Mouse (Mus musculus): ENCODE data around the gene Itm2a. TPM values are rescaled to one million over a fixed set of nuclear protein-coding genes. Genes with fewer than 3 reads are reported as not detected.

Gene Itm2a
- polyA plus RNA-seq (2012) = not detected in 2 replicates

- no peaks in the 10 kb centered on the region for H3K36me3 ChIP-seq (ENCODE audit: control insufficient read depth)
Observed at GRCm38 (mm10) chrX:107402915-107403912, at the start of gene Itm2a. Gene Itm2a (minus strand): TSS chrX:107403376.

GRCm38 (mm10) chrX:107435887-107436286 lies 32.7 kb upstream of the Itm2a start:
- no peaks in the 10 kb centered on the region for H3K36me3 ChIP-seq (ENCODE audit: control insufficient read depth)
- no peaks in the 10 kb centered on the region for H3K4me1 ChIP-seq (ENCODE audit: control insufficient read depth)
- TF ChIP-seq GATA1 (IDR thresholded peaks at IDR 0.05; ENCODE audit: low read length) (no peak), TAL1 (IDR thresholded peaks at IDR 0.05; ENCODE audit: low read length) (no peak)
- H3K9me3 ChIP-seq (ENCODE audit: control insufficient read depth, low read length) = no peaks in the 10 kb centered on the region
- H3K27me3 ChIP-seq (ENCODE audit: control insufficient read depth) = no peaks in the 10 kb centered on the region
- H3K4me3 ChIP-seq (replicated peaks) = no peak overlapping the region

More at GRCm38 (mm10) chrX:107402915-107403912, at the start of gene Itm2a:
- no peak for TF ChIP-seq GATA1 (IDR thresholded peaks at IDR 0.05; ENCODE audit: low read length)
- no peak for TF ChIP-seq TAL1 (IDR thresholded peaks at IDR 0.05; ENCODE audit: low read length)
- H3K27me3 ChIP-seq (ENCODE audit: control insufficient read depth) = no peaks in the 10 kb centered on the region
- H3K9me3 ChIP-seq (ENCODE audit: control insufficient read depth, low read length) = no peaks in the 10 kb centered on the region
- H3K4me3 ChIP-seq (replicated peaks) = peak within 1 kb of the TSS; percentile 58
- H3K4me1 ChIP-seq (ENCODE audit: control insufficient read depth) = peaks cover 3% of the 10 kb centered on the region

GRCm38 (mm10) chrX:107421304-107421703 lies 18.1 kb upstream of the Itm2a start:
- no peaks in the 10 kb centered on the region for H3K4me1 ChIP-seq (ENCODE audit: control insufficient read depth)
- TF ChIP-seq GATA1 (IDR thresholded peaks at IDR 0.05; ENCODE audit: low read length) (no peak), TAL1 (IDR thresholded peaks at IDR 0.05; ENCODE audit: low read length) (no peak)
- H3K36me3 ChIP-seq (ENCODE audit: control insufficient read depth) = no peaks in the 10 kb centered on the region
- H3K4me3 ChIP-seq (replicated peaks) = no peak overlapping the region
- H3K27me3 ChIP-seq (ENCODE audit: control insufficient read depth) = no peaks in the 10 kb centered on the region
- no peaks in the 10 kb centered on the region for H3K9me3 ChIP-seq (ENCODE audit: control insufficient read depth, low read length)

GRCm38 (mm10) chrX:107417345-107417744 lies 14.2 kb upstream of the Itm2a start:
- no peaks in the 10 kb centered on the region for H3K9me3 ChIP-seq (ENCODE audit: control insufficient read depth, low read length)
- no peaks in the 10 kb centered on the region for H3K4me1 ChIP-seq (ENCODE audit: control insufficient read depth)
- H3K27me3 ChIP-seq (ENCODE audit: control insufficient read depth) = no peaks in the 10 kb centered on the region
- H3K36me3 ChIP-seq (ENCODE audit: control insufficient read depth) = no peaks in the 10 kb centered on the region
- no peak overlapping the region for H3K4me3 ChIP-seq (replicated peaks)
- no peak for TF ChIP-seq TAL1 (IDR thresholded peaks at IDR 0.05; ENCODE audit: low read length)
- no peak for TF ChIP-seq GATA1 (IDR thresholded peaks at IDR 0.05; ENCODE audit: low read length)

- no peaks in the 10 kb centered on the region for H3K4me1 ChIP-seq (ENCODE audit: control insufficient read depth)
- TF ChIP-seq TAL1 (IDR thresholded peaks at IDR 0.05; ENCODE audit: low read length) (no peak), GATA1 (IDR thresholded peaks at IDR 0.05; ENCODE audit: low read length) (no peak)
Observed at GRCm38 (mm10) chrX:107415999-107416398, 12.8 kb upstream of the Itm2a start.

GRCm38 (mm10) chrX:107402481-107402880 lies 695 bp downstream of the Itm2a start:
- H3K36me3 ChIP-seq (ENCODE audit: control insufficient read depth) = no peaks in the 10 kb centered on the region
- H3K9me3 ChIP-seq (ENCODE audit: control insufficient read depth, low read length) = no peaks in the 10 kb centered on the region
- TF ChIP-seq GATA1 (IDR thresholded peaks at IDR 0.05; ENCODE audit: low read length) (no peak), TAL1 (IDR thresholded peaks at IDR 0.05; ENCODE audit: low read length) (no peak)
- peak overlapping the region; percentile 58 for H3K4me3 ChIP-seq (replicated peaks)
- H3K27me3 ChIP-seq (ENCODE audit: control insufficient read depth) = no peaks in the 10 kb centered on the region
- H3K4me1 ChIP-seq (ENCODE audit: control insufficient read depth) = peaks cover 3% of the 10 kb centered on the region

More at GRCm38 (mm10) chrX:107415999-107416398, 12.8 kb upstream of the Itm2a start:
- Histone ChIP-seq H3K27me3 (ENCODE audit: control insufficient read depth) (no peaks in the 10 kb centered on the region), H3K4me3 (replicated peaks) (no peak overlapping the region), H3K9me3 (ENCODE audit: control insufficient read depth, low read length) (no peaks in the 10 kb centered on the region), H3K36me3 (ENCODE audit: control insufficient read depth) (no peaks in the 10 kb centered on the region)

- Histone ChIP-seq H3K4me3 (replicated peaks) (no peak overlapping the region), H3K4me1 (ENCODE audit: control insufficient read depth) (peaks cover 3% of the 10 kb centered on the region), H3K9me3 (ENCODE audit: control insufficient read depth, low read length) (no peaks in the 10 kb centered on the region), H3K36me3 (ENCODE audit: control insufficient read depth) (no peaks in the 10 kb centered on the region), H3K27me3 (ENCODE audit: control insufficient read depth) (no peaks in the 10 kb centered on the region)
- TF ChIP-seq TAL1 (IDR thresholded peaks at IDR 0.05; ENCODE audit: low read length) (no peak), GATA1 (IDR thresholded peaks at IDR 0.05; ENCODE audit: low read length) (no peak)
Observed at GRCm38 (mm10) chrX:107399087-107399486, 4.1 kb downstream of the Itm2a start.

GRCm38 (mm10) chrX:107393256-107393655 lies 9.9 kb downstream of the Itm2a start:
- TF ChIP-seq TAL1 (IDR thresholded peaks at IDR 0.05; ENCODE audit: low read length) (no peak), GATA1 (IDR thresholded peaks at IDR 0.05; ENCODE audit: low read length) (no peak)
- H3K4me3 ChIP-seq (replicated peaks) = no peak overlapping the region
- H3K9me3 ChIP-seq (ENCODE audit: control insufficient read depth, low read length) = no peaks in the 10 kb centered on the region
- H3K27me3 ChIP-seq (ENCODE audit: control insufficient read depth) = no peaks in the 10 kb centered on the region
- H3K36me3 ChIP-seq (ENCODE audit: control insufficient read depth) = no peaks in the 10 kb centered on the region
- no peaks in the 10 kb centered on the region for H3K4me1 ChIP-seq (ENCODE audit: control insufficient read depth)

- no peak overlapping the region for H3K4me3 ChIP-seq (replicated peaks)
- TF ChIP-seq TAL1 (IDR thresholded peaks at IDR 0.05; ENCODE audit: low read length) (no peak), GATA1 (IDR thresholded peaks at IDR 0.05; ENCODE audit: low read length) (no peak)
- no peaks in the 10 kb centered on the region for H3K36me3 ChIP-seq (ENCODE audit: control insufficient read depth)
- no peaks in the 10 kb centered on the region for H3K9me3 ChIP-seq (ENCODE audit: control insufficient read depth, low read length)
- no peaks in the 10 kb centered on the region for H3K4me1 ChIP-seq (ENCODE audit: control insufficient read depth)
- H3K27me3 ChIP-seq (ENCODE audit: control insufficient read depth) = no peaks in the 10 kb centered on the region
Observed at GRCm38 (mm10) chrX:107375329-107375728, 27.8 kb downstream of the Itm2a start.

Other genes with a start within 250 kb of the Itm2a start
- gene Gpr174, start 147.5 kb downstream of the Itm2a start, polyA plus RNA-seq (2012) = not detected in 2 replicates

Data from erythroblast, embryonic 14.5 days (primary cell).